Mouse (Mus musculus) G1E (cell line): ENCODE results near the gene Ccr10. TPM values are rescaled to one million over a fixed set of nuclear protein-coding genes. Genes with fewer than 3 reads are reported as not detected.

Experiments
- ATAC-seq: 2 replicates; pipeline ENCODE4 v1.8.0; 2016; ENCODE audit warnings: mild to moderate bottlenecking; ENCODE audit not compliant: insufficient number of reproducible peaks, poor library complexity, low FRiP score, severe bottlenecking; ENCODE audit errors: extremely low read depth
- DNase-seq: peaks from one replicate; pipeline ENCODE4 v3.0.0; 2012; ENCODE audit warnings: low spot score
- H3K27me3 ChIP-seq: 2 replicates; pipeline ENCODE4 v1.6.1; 2012; ENCODE audit warnings: mild to moderate bottlenecking, low read length, inconsistent platforms; ENCODE audit not compliant: insufficient read depth
- H3K36me3 ChIP-seq: replicated peaks from 2 replicates; pipeline ENCODE3; 2012; ENCODE audit warnings: mild to moderate bottlenecking, inconsistent platforms
- H3K4me1 ChIP-seq: 2 replicates; pipeline ENCODE4 v1.6.1; 2012; ENCODE audit warnings: low read depth, low read length, inconsistent platforms, mixed read lengths; ENCODE audit not compliant: insufficient read depth
- H3K4me3 ChIP-seq: 2 replicates; pipeline ENCODE4 v1.5.1; 2012; ENCODE audit warnings: low read depth, mild to moderate bottlenecking, inconsistent platforms, low read length, moderate library complexity, mixed read lengths
- H3K9me3 ChIP-seq: replicated peaks from 2 replicates; pipeline ENCODE4 v1.6.1; 2012; ENCODE audit warnings: inconsistent platforms
- CTCF ChIP-seq: IDR thresholded peaks from 2 replicates; pipeline ENCODE4 v1.5.1; 2012; ENCODE audit warnings: low read depth, low read length, inconsistent platforms, mixed read lengths
- GATA1 ChIP-seq: IDR thresholded peaks from 2 replicates; pipeline ENCODE4 v1.6.1; 2012; ENCODE audit warnings: borderline replicate concordance, low read length, inconsistent platforms, mixed read lengths
- GATA2 ChIP-seq: IDR thresholded peaks from 2 replicates; pipeline ENCODE4 v1.6.1; 2012; ENCODE audit warnings: low read depth, low read length, inconsistent platforms, borderline replicate concordance
- POLR2AphosphoS5 ChIP-seq: IDR thresholded peaks from 2 replicates; pipeline ENCODE4 v1.6.1; 2012; ENCODE audit warnings: low read depth, low read length, inconsistent platforms; ENCODE audit not compliant: insufficient replicate concordance
- TAL1 ChIP-seq: conservative IDR thresholded peaks from 2 replicates; pipeline ENCODE4 v1.6.1; 2012; ENCODE audit warnings: low read depth, low read length, inconsistent platforms, mixed read lengths
- polyA plus RNA-seq: library from polyadenylated mRNA; stranded (reverse); fragments of >175 nt; gene quantifications from 2 replicates; pipeline ENCODE4 v1.2.3, GENCODE M21; 2012
- total RNA-seq, 2 experiments: library from RNA; stranded (forward) in 1 of 2; stranded (reverse) in 1 of 2; fragments of 200-1000 nt in 1 of 2; fragments of >200 nt in 1 of 2; fragmentation: Nextera tagmentation in 1 of 2; gene quantifications; 2 replicates each; pipeline ENCODE4 v1.2.3; 2014 to 2017

Gene Ccr10
- total and polyA plus RNA-seq, 3 experiments = not detected

DNA sequence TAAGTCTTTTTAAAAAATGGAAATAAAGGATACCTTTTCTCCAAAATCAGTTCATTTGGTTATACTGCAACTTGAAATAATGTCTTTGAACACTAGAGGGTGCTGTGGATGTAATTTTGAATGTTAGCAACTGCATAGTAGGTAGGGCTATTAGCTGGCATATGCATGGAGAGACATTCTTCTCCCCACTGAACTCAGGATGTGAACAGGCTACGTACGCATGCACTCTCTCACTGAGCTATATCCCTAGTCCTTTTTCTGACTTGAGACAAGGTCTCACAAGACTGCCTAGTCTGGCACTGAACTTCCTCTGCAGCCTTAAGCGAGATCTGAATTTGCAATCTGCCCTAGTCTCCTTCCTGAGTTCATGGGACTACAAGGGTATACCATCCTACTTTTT lies 36.7 kb upstream of the Ccr10 start:
- TF ChIP-seq CTCF (peak; percentile 33; the same call in 1 of the 2 replicates), POLR2AphosphoS5 (no peak)
- DNase-seq (peak; percentile 50), ATAC-seq (no peak)
- H3K9me3 ChIP-seq = no peaks in the 10 kb centered on the region
- H3K4me3 ChIP-seq = no peak overlapping the region
- H3K27me3 ChIP-seq = no peaks in the 10 kb centered on the region
- H3K4me1 ChIP-seq = peaks cover 3% of the 10 kb centered on the region; the same call in 1 of the 2 replicates
- H3K36me3 ChIP-seq = peaks cover 72% of the 10 kb centered on the region

DNA sequence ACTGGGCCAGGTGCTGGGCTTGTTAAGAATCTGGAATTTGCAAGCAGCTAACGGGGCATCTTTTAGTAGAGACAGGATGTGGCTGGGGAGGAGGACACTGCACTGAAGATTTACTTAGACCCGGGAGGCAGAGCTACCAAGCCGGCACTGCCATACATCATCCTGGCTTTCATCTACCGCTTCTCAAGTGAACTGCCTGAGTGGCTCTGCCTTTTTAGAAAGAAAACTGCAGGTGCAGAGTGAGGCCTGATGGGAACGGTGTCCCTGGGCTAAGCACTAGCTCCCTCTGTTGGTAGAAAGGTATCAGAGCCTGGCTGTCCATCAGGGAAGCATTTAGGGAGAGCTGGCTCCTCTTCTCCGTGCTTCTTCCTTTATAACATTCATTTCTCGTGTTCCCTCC lies 25.7 kb upstream of the Ccr10 start:
- H3K4me1 ChIP-seq = peaks cover 12% of the 10 kb centered on the region; the same call in 1 of the 2 replicates
- DNase-seq = no peak
- no peak for ATAC-seq
- TF ChIP-seq CTCF (peak; percentile 58), TAL1 (no peak), GATA2 (no peak), GATA1 (no peak), POLR2AphosphoS5 (no peak)
- peaks cover 88% of the 10 kb centered on the region for H3K36me3 ChIP-seq
- no peaks in the 10 kb centered on the region for H3K9me3 ChIP-seq
- H3K27me3 ChIP-seq = no peaks in the 10 kb centered on the region
- H3K4me3 ChIP-seq = no peak overlapping the region

DNA sequence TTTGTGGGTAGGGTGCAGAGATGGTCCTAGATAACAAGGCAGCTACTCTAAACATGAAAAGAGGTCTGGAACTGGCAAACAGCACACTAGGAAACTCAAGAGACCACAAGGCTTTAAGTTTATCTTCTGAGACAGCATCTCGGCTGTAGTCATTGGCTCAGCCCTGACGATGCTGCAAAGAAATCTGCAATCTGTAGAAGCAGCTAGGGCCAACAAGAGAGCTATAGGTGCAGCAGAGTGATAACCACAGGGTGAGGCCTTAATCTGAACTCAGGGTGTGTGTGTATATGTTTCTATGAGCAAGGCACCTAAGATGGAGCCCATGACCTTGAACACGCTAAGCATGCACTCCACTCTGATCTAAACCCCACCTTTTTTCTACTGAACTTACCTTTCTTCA lies 24.3 kb upstream of the Ccr10 start:
- H3K27me3 ChIP-seq = no peaks in the 10 kb centered on the region
- ATAC-seq = no peak
- H3K4me3 ChIP-seq = no peak overlapping the region
- DNase-seq = no peak
- no peak for TF ChIP-seq CTCF
- no peak for TF ChIP-seq TAL1
- TF ChIP-seq GATA1 = no peak
- no peak for TF ChIP-seq POLR2AphosphoS5
- peaks cover 8% of the 10 kb centered on the region; the same call in 1 of the 2 replicates for H3K4me1 ChIP-seq
- peaks cover 90% of the 10 kb centered on the region for H3K36me3 ChIP-seq
- H3K9me3 ChIP-seq = no peaks in the 10 kb centered on the region

DNA sequence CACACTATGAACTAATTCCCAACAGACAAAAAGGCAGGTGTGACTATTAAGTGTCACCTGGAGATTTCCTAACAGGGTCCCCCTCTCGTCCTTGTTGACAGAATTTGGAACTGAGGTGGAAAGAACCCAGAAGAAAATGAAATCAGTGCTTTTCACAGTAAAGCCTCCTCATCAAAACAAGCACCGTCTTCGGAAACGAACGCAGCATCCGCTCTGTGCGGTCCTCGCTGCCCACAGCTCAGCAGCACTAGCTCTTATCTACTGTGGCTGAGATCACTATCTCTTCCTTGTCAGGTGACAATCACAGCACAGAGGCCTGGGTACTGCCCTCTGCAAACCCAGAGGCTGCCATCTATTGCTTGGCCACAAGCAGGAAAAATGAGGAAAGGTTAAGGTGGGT lies 20.9 kb upstream of the Ccr10 start:
- ATAC-seq (no peak), DNase-seq (no peak)
- Histone ChIP-seq H3K36me3 (peaks cover 94% of the 10 kb centered on the region), H3K27me3 (no peaks in the 10 kb centered on the region), H3K9me3 (no peaks in the 10 kb centered on the region), H3K4me3 (no peak overlapping the region), H3K4me1 (peaks cover 13% of the 10 kb centered on the region)
- no peak for TF ChIP-seq GATA1
- no peak for TF ChIP-seq GATA2
- TF ChIP-seq TAL1 = no peak
- TF ChIP-seq CTCF = no peak
- no peak for TF ChIP-seq POLR2AphosphoS5

DNA sequence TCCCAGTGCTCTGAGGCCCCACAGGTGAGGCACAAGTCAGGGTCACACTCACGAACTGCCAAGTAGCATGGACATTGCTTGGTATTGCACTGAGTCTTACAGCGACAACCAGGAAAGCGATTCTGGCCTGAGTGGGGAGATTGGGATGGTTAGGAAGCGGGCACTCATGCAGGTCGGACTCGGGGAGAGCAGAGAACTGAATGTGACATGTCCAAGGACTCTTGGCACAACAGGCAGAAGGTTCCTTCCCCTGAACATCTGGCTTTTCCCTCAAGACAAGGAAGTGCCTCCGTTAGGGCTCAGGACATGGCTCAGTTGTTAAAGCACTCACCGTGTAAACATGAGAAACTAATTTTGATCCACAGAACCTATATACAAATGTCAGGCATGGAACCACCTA lies 20.3 kb upstream of the Ccr10 start:
- no peaks in the 10 kb centered on the region for H3K9me3 ChIP-seq
- H3K4me3 ChIP-seq = no peak overlapping the region
- TF ChIP-seq GATA1 (no peak), POLR2AphosphoS5 (no peak), GATA2 (no peak), CTCF (no peak), TAL1 (no peak)
- peaks cover 90% of the 10 kb centered on the region for H3K36me3 ChIP-seq
- peaks cover 15% of the 10 kb centered on the region for H3K4me1 ChIP-seq
- no peak for DNase-seq
- H3K27me3 ChIP-seq = no peaks in the 10 kb centered on the region
- no peak for ATAC-seq

DNA sequence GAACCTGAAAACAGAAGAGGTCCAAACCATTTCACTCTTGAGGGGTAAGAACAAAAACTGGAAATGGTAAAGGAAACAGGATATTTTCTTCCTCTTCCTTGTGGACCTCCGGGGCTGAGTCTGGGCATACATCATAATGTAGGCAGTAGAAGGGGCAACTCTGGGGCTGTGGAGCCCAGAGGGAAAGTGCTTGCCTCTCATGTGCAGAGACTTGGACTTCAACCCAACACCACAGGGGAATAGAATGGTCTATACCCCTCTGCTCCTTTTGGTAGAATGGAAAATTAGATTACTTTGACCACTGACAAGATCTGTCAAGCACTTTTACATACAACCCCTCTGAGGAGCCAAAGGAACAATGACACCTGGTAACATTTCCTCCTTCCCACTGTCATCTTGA lies 19.9 kb upstream of the Ccr10 start:
- H3K27me3 ChIP-seq = no peaks in the 10 kb centered on the region
- no peaks in the 10 kb centered on the region for H3K9me3 ChIP-seq
- TF ChIP-seq GATA1 (no peak), CTCF (no peak), POLR2AphosphoS5 (no peak), TAL1 (no peak), GATA2 (no peak)
- H3K4me3 ChIP-seq = no peak overlapping the region
- DNase-seq (no peak), ATAC-seq (no peak)
- H3K4me1 ChIP-seq = peaks cover 19% of the 10 kb centered on the region
- peaks cover 85% of the 10 kb centered on the region for H3K36me3 ChIP-seq

DNA sequence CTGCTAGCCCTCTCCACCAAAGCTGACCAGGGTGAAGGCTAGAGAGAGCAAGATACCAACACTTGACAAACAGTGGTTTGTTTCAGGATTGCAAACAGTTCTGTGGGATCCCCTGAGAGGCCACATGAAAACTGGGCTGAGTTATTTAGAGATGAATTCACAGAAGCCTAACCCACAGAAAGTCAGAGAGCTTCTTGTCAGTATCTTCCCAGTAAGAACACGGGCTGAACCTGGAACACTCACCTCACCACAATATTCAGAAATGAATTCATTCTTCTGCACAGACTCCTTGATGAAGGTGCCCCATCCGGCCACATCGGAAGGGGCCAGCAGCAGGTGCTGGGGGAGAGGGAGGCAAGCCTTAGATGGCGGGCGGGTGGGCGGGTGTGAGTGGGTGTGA lies 19.4 kb upstream of the Ccr10 start:
- H3K27me3 ChIP-seq = no peaks in the 10 kb centered on the region
- ATAC-seq = no peak

More for the DNA sequence above, 19.4 kb upstream of the Ccr10 start:
- Histone ChIP-seq H3K9me3 (no peaks in the 10 kb centered on the region), H3K4me3 (no peak overlapping the region), H3K36me3 (peaks cover 80% of the 10 kb centered on the region), H3K4me1 (peaks cover 24% of the 10 kb centered on the region)
- no peak for TF ChIP-seq GATA1
- TF ChIP-seq POLR2AphosphoS5 = no peak
- no peak for TF ChIP-seq GATA2
- TF ChIP-seq TAL1 = no peak
- TF ChIP-seq CTCF = no peak
- no peak for DNase-seq
